Mouse (Mus musculus) yolk sac, embryonic 10.5 days (tissue): Measurements from ENCODE around the gene Mrto4.
A peak's percentile ranks its signal among the peaks of the same experiment; 100 is the strongest.
"Not testable (repeated sequence)": the region's sequence is repeated elsewhere in the genome, so short reads cannot be mapped to it uniquely, and the experiment has no call there.

Source experiments
- DNase-seq: peaks from one replicate; pipeline ENCODE4 v3.0.0-alpha.2; 2017; ENCODE audit warnings: low spot score

The Mrto4 gene

DNA sequence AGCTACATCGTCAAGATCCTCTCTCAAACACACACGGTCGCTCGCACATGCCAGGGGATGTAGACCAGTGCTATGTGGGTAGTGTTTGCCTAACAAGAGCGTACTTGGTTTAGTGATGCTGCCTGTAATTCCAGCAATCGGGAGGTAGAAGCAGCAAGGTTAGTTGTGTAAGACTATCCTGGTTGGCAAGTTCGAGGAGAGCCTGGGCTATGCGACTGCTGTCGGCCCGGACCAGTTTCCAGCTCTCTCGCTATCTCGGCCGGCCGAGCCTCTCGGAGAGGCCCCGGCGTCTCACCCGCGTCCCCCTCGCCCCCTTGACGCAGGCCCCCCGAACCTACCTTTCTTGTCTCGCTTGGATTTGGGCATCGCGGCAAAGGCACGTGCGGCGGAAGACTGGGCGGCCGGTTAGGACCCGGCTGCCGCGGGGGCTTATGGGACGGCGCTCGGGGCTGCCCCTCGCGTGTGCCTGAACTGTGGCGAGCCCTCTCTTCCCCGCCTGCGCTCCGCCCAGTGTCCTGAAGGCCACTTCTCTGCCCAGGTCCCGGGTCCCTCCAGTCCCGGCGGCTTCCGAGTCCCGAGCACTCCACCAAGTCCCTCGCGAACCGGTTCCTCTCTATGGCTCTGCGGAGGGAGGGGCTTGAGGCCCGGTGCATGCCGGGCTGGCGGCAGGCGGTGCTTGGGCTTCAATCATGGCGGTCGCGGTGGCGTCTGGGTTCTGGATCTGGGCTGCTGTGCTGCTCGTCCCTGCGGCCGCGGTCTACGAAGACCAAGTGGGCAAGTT, at the start of gene Mrto4, which contains the start of the genes Emc1 and Ubr4:
Gene Mrto4, minus strand, starts transcription at position 646 of the 781 bp plus-strand sequence.
Gene Emc1, plus strand, starts transcription at position 657 of the 781 bp plus-strand sequence.
Gene Ubr4, plus strand, starts transcription at position 679 of the 781 bp plus-strand sequence.
- DNase-seq = peak; percentile 90

DNA sequence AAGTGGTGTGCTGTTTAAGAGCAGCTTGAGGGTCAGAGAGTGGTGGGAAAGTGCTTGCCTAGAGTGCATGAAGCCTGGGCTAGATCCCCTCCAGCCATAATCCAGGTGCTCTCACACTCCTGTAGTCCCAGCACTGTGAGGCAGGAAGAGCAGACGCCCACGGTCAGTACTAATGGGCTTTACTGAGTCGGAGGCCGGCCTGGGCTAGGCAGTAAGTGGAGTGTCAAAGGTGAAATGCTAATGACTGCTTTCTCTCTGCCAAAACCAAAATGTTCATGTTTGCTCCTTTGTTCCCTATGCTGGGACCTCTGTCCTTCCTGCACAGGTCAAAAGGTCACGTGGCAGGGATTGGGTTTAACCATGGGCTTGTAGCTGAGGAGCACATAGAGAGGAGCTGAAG, 48.1 kb upstream of the Mrto4 start:
- peak; percentile 15 for DNase-seq

DNA sequence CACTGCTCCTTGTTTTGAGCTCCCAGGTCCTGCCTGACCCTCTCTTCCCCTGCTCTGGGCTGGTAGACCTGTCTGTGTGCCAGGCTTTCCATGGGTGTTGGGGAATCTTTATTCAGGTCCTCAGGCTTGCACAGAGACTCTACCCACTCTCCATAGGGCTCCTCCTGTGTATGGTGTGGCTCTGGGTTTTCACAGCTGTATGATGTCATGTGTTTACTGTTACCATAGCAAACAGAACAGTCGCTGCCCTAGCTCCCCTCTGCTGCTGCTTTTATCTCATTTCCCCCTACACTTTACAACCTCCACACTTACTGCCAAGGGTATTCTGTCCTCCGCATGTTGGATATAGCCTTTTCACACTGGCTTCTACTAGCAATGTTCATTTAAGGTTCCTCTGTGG, 43.1 kb upstream of the Mrto4 start:
- no peak for DNase-seq

DNA sequence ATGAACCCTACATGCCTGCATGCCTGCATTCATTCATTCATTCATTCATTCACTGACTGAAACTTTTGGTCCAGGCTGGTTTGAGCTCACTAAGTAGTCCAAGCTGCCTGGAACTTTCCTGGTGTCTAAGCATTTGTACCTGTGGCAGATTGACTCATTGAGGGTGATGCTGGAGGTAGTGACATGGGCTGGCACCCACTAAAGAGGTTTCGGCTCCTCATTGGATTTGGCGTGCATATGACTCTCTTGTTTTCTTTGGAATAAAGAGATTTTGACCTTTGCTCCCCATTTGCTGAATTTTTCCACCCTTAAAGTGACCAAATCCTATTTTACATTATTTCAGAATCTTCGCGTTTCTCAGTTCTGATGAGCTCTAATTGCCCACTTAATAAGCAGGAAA, 37.2 kb upstream of the Mrto4 start:
- DNase-seq = no peak

DNA sequence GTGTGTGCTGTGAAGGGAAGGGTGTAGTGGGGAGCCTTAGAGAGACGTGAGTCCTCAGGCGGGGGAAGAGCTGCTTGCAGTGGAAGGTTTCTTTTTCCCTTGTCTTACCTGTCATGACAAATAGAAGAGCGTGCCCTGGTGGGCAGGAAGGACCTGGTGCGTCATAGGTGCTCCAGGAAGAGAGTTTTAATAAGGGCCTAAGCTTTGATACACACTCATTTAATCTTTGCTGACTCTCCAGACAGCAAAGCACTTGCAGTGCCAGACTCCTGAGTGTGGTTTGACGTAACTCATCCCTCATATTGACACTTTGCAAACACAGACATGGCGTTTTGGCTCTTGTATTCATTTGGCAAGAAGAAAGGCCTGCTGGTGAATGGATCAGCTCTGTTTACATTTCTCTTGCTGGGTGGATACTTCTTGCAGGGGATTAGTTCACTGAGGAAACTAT, 34.5 kb upstream of the Mrto4 start:
- peak; percentile 76 for DNase-seq

DNA sequence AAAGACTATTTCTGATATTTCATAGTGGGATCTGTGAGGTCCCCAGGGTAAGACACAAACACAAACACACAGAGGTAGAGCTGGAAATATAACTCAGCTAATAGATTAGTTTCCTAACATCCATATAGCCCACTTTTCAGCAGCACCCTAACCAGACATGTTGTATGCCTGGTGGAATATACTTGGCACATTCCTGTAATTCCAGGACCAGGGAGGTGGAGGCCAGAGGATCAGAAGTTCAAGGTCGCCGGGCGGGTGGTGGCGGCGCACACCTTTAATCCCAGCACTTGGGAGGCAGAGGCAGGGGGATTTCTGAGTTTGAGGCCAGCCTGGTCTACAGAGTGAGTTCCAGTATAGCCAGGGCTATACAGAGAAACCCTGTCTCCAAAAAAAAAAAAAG, 33.5 kb upstream of the Mrto4 start:
- not testable (repeated sequence) for DNase-seq

DNA sequence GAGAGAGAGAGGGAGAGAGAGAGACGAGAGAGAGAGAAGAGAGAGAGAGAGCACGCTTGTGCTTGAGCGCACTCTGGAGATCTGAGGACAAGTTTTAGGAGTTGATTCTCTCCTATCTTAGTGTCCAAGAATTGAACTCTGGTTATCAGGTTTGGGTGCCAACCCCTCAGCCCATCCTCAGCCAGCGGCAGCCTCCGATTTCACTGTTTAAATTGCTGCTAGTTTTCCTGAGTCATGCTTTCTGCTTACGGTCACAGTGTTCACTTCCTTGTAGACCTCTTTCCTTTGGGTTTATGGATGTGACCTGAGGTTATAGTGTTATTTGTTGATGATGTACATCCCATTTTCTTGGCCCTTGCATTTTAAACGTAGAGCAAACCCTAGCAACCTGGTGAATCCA, 29.9 kb upstream of the Mrto4 start:
- no peak for DNase-seq

DNA sequence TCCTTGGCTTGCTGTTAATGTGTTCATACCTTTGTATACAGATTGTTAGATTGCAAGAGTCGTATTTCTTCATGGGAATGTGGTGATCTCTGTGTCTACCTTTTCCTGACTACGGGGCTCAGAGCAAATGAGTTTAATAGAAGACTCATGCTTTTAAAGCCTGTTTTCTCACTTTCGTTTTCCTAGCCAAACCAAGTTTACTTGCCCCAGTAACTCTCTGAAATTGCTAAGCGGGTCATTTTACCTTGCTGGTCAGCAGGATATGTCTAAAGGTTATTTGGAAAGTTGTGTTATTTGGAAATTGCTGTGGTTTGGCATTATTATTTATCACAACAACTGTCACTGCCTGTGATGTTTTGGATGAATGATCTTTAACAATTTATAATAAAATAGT, 29.1 kb upstream of the Mrto4 start:
- no peak for DNase-seq

DNA sequence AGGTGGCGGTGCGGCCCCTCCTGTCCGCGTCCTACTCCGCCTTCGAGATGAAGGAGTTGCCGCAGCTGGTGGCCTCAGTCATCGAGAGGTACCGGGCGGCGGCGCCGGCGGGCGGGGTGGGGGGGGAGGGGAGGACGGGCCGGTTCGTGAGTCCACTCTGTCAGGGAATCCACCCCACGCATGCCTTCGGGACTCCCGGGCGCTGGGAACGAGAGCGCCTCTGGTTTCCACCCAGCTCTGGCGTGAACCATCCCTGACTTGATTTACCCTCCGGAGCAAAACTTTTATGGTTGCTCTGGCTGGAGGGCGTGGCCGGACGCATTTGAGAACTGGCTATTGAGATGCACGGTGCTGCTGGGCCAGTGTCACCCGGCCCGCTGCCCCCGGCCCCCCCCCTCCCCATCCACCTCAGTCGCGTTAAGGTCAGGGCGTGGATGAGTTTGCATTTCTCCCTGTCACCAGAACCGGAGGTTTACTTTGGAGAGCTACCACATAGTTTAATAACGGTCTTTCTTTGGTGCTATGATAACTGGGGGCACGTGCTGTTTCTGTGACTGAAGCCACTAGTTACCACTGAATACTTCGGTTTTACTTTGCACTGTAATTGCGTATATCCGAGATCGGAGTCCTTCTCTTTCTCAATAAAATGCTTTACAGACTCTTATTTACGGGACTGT, 28.5 kb upstream of the Mrto4 start:
- peak; percentile 60 for DNase-seq

DNA sequence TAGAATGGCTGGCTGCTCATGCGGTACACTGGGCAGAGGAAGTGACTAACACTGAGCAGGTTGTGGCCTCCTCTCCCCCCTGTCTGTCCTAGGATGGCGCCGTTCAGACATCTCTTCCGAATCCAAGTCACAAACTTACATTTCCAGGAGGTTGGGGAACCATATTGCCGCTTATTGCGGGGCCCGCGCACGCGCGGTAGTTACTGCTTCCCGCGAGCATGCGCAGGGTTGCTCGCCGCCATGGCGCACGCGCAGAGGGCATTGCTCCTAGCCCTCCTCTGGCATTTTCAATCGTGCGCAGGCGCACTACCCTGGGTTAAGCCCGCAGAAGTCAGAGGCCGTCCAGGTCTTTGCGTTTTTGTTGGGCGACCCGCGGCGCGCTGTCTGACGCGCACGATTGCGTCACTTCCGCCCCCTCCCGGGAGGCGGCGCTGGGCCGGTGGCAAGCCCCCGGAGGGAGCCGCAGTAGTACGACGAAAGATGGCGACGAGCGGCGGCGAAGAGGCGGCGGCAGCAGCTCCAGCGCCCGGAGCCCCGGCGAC, 27.9 kb upstream of the Mrto4 start:
- DNase-seq = peak; percentile 99

DNA sequence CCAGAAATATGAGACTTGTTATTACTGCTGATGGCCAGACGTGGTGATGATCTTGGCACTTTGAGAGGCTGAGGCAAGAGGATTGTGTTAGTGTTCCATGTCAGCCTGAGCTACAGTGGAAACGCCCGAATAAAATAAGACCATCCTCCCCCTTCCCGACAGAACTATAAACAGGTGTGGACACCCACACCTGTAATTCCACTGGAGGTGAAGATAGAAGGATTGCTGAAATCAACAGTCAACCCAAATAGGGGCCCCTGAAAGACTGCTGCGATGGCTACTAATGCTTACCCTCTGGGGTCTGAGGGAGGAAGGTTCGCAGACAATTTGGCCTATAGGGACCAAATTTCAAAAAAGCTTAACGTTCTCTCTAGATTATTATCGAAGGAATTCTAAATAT, 27.3 kb upstream of the Mrto4 start:
- DNase-seq = no peak

DNA sequence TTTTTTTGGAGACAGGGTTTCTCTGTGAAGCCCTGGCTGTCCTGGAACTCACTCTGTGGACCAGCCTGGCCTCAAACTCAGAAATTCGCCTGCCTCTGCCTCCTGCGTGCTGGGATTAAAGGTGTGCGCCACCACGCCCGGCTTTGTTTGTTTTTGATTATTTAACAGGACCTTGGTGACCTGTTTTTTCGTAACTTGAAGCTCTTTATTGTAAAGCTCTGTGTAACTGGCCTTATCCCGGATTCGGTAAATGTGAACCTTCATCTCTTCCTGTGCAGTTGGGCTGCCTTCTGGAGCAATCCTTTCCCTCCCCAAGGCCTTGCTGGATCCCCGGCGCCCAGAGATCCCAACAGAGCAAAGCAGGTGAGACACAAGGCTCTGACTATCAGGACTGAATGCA, 21.2 kb upstream of the Mrto4 start:
- DNase-seq = peak; percentile 53

DNA sequence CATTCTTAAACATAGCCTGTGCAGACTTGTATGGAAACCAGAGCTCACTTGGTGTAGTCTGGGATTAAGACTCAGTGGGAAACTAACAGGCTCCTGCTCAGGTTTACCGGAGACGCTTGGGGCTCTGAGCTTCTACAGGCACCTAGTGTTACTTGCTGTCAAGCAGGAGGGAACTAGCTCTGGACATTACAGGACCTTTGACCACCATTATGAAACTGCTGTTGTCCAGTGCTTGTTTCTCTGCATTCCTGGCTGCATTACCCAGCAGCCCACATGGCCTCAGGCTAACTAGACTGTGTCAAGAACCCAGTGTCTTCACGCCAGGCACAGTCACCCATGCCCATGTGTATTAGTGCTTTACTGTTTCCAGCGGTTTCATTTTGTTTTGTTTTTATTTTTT, 20.8 kb upstream of the Mrto4 start:
- DNase-seq = peak; percentile 75

DNA sequence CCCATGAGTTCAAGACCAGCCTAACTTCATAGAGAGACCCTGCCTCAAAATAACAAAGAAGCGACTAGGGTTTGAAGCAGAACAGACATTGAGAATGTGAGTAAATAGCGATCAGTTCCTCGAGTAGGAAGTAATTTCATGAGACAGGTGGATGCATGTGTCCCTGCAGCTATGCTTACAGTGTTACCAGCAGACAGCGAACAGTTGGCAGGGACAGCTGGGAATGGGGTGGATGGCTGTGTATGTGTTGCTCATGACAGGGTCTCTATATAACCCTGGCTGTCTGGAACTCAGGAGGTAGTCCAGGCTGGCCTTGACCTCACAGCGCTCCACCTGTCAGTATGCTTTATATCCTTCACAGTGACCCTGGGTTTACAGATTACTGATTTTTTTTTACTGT, 15.7 kb upstream of the Mrto4 start:
- no peak for DNase-seq

DNA sequence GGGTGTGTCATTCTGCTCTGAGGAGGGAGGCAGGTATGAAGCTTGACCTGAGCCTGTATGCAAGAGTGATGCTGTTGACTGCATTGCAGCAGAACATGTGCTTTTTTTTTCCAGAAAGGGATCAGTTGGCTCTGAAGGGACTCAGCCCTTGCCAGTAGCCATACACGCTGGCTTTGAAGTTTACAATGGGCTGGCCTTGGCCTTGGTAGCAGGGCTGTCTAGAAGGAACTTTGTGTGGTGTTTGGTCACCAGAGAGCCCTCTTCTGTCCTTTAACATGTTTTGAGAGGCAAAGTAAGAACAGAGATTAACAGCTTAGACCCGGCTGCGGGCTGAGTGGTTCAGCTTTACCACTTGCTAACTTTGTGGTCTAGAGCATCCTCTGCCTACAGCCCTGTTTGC, 15.0 kb upstream of the Mrto4 start:
- no peak for DNase-seq

DNA sequence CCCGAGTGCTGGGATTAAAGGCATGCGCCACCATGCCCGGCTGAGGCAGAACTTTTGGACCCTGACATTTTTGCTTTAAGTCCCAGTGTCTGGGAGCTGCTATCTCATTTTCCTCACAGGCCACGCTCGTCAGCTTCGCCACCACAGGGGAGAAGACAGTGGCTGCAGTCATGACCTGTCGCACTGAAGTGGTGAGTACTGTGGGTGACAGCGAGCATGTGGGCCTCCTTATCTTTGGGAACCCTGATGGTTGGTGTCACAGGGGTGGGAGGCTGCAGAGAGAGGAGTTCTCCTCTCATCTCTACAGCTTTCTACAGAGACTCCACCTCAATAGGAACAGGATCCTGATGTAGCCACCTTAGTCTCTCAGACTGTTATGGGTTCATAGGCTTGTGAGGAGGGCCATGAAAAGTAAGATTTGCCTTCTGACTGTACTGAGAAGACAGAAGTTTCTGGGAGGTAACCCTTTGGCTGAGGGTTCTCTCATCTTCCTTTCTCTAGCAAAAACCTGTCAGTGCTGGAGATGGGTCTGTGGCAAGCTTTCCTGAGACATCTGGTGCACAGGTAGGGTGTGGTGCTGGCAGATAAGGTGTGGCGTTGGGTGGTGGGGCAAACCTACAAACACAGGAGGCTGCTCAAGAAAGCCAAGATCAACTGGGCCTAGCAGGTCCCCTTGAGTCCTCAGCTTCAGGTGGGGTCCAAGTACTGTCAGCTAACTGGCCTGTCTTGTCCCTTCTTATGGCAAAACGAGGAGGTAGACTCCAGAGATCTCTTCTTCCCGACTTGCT, 8.6 kb upstream of the Mrto4 start:
- no peak for DNase-seq

DNA sequence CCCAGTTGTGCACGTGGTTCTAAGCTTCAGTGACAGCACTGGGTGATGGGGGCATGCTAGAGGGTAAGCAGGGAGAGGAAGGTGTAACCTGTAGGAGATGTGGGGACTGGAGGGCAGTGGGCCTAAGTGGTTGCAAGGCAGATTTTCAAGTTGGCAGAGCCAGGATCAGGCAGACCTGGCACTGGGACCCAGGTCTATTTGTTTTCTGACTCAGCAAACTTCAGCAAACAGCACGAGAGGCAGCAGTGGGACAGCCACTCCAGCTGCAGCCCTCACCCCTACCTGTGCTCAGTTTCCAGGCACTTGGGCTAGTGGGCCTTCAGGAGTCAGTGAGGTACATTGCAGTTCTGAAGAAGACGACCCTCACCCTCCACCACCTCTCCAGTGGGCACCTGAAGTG, 4.8 kb upstream of the Mrto4 start:
- no peak for DNase-seq

DNA sequence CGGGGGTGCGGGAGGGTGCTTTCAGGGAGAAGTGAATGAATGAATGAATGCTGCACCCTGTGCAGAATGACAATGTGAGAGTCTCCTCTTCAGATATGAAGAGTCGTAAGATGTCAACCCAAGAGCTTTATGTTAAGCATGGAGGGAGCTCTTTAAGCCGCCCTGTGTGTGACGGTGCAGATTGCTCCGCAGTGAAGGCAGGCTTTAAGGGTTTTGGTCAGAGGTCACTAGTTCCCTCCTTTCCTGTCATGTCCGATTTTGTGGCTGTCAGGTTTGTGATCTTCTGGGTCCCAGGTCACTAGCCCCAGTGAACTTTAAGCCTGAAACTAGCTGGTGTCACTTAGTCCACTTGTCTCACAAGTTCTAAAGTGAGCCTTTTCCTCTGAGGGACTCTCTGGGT, 456 bp upstream of the Mrto4 start:
- peak; percentile 29 for DNase-seq

DNA sequence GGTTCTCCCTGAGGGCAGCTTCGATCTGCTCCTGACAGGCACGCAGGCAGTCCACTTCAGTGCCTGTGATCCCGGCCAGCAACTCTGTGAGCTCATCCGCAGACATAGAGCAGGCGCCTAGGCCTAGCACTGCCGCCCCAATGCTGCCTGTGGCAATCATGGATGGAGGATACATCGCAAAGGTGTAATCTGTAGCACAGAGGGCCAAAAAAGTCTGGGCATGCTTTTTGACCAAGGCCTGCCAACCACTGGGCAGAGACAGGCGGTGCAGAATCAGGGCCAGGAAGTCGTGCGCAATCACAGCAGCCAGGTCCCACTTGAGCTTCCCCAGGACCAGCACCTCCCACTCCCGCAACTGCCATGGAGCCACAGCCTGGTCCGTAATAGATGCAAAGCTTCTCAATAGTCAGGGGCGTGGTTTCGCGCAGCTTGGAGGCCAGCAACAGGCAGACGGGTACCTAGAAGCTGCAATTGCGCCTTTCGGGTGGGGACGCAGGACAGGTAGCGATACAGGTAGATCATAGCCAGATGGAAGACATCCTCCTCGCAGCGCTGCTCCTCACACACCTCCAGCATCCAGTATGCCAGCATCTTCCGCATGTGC, 6.9 kb downstream of the Mrto4 start:
- DNase-seq = no peak

DNA sequence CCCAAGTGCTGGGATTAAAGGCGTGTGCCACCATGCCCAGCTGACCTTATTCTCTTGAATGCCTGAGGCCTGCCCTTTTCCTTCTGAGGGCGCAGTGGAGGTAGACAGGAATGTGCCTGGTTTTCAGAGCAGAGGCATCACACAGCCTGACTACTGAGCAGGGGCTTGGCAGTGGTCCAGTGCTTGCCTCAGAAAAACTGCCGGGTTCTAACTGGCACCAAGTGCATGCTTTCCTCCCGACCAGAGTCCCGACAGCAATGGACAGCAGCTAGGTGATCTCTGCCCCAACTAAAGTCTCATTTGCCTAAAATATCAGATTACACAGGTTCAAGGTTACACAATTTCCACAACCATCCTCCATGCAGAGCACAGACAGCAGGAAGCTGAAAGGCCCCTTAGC, 8.7 kb downstream of the Mrto4 start:
- no peak for DNase-seq

DNA sequence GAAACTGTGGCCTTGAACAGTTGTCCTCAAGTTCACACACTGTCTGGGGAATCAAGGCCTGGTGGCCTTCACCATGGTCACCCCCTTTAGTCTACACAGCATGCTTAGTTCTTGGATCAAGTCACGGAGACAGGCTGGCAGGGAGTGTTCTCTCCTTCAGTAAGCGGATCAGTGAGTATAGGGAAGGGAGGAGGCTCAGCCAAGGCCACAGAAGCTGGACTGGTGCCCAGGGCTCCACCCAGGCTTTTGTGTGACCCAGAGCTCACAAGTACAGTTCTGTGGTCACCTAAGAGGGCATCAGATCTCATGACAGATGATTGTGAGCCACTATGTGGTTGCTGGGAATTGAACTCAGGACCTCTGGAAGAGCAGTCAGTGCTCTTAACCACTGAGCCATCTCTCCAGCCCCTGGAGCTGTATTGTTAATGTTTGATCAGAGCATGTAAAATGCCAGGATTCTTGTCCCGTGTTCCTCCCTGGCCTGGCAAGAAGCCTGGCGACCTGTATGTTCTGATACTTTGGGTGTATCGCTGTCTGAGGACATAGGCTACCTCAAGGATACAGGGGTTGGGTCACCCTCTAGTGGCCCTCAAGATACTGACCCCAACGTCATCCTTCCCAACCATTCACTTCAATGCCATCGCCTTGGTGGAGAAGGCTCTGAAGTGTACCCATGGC, 10.7 kb downstream of the Mrto4 start:
- no peak for DNase-seq
